Mouse (Mus musculus): ENCODE measurements around the gene Gm15107. TPM values are rescaled to one million over a fixed set of nuclear protein-coding genes. Genes with fewer than 3 reads are reported as not detected.

Gm15107 gene
- not detected for total RNA-seq (2023)

GRCm38 (mm10) chrX:148180424-148180823 is at the start of gene Gm15107:
Gm15107 (plus strand) TSS chrX:148180724.

Other genes with a start within 250 kb of the Gm15107 start
- gene Gm15080, start 187.7 kb upstream of the Gm15107 start, total RNA-seq (2023), result not detected